Mouse (Mus musculus): ENCODE measurements around the gene Ccdc130. TPM values are rescaled to one million over a fixed set of nuclear protein-coding genes. Genes with fewer than 3 reads are reported as not detected.

Gene Ccdc130
- total RNA-seq, 2 experiments from 2014 or later, result 10.0 to 14.3 TPM

Small RNAs within 50 kb of the gene (microRNA-seq; reads per million reads assigned to microRNA genes)
- gene Mir23a (38,075 to 62,140 reads per million in 2 experiments), gene Mir24-2 (0 reads per million in 2 experiments), gene Mir27a (1,004 to 1,723 reads per million in 2 experiments), gene Mir3074-2 (0 reads per million in 2 experiments)

Other genes with a start within 250 kb of the Ccdc130 start
- gene Palm3, start 248.9 kb downstream of the Ccdc130 start, total RNA-seq (2021), result under 1 TPM; 0.19 to 0.20 TPM
- gene Il27ra, start 227.8 kb downstream of the Ccdc130 start, total RNA-seq (2021), result 1 to 10 TPM; 5.9 to 6.0 TPM
- not detected for gene Rln3, start 225.4 kb downstream of the Ccdc130 start, total RNA-seq (2021)
- 1 to 10 TPM; 3.3 to 4.3 TPM for gene Gm10643, start 205.2 kb downstream of the Ccdc130 start, total RNA-seq (2021)
- gene Rfx1, start 203.5 kb downstream of the Ccdc130 start, total RNA-seq (2021), result 10 to 100 TPM; 12.4 to 15.4 TPM
- gene Dcaf15, start 165.6 kb downstream of the Ccdc130 start, total RNA-seq (2021), result 10 to 100 TPM; 13.7 to 13.9 TPM
- gene Podnl1, start 144.4 kb downstream of the Ccdc130 start, total RNA-seq (2021), result under 1 TPM in 1 of 2 experiments, not detected in 1; 0.12 TPM
- gene Cc2d1a, start 122.4 kb downstream of the Ccdc130 start, total RNA-seq (2021), result 10 to 100 TPM; 13.3 to 14.1 TPM
- under 1 TPM; 0.22 to 0.32 TPM for gene 4930432K21Rik, start 122.4 kb downstream of the Ccdc130 start, total RNA-seq (2021)
- 1 to 10 TPM; 3.6 to 4.1 TPM for gene Nanos3, start 85.2 kb downstream of the Ccdc130 start, total RNA-seq (2021)
- 10 to 100 TPM; 10.5 to 11.3 TPM for gene Zswim4, start 33.3 kb downstream of the Ccdc130 start, total RNA-seq (2021)
- 100 to 1,000 TPM; 222 to 230 TPM for gene D8Ertd738e, start 20.7 kb downstream of the Ccdc130 start, total RNA-seq (2021)
- gene Mri1, start 13.1 kb downstream of the Ccdc130 start, total RNA-seq (2021), result 10 to 100 TPM; 15.5 to 16.0 TPM
- 1 to 10 TPM; 6.1 to 6.5 TPM for gene Cacna1a, start 118.1 kb upstream of the Ccdc130 start, total RNA-seq (2021)